Mouse (Mus musculus): ENCODE results near the gene Arhgap25. TPM values are rescaled to one million over a fixed set of nuclear protein-coding genes. Genes with fewer than 3 reads are reported as not detected.

The Arhgap25 gene
- total RNA-seq, 2 experiments from 2014 or later, result 7.9 to 11.0 TPM

GRCm38 (mm10) chr6:87514321-87514720 is 18.7 kb downstream of the Arhgap25 start:
- intact Hi-C loops (cut with DNase I), result loop anchor here (5.0 kb wide), 1 partner anchor 47 kb away; no protein-coding TSS in a partner anchor

GRCm38 (mm10) chr6:87513046-87513767 is 19.9 kb downstream of the Arhgap25 start:
- intact Hi-C loops (cut with DNase I), result loop anchor here (5.0 kb wide), 1 partner anchor 46 kb away; no protein-coding TSS in a partner anchor
- DNase-seq (ENCODE audit: low spot score in 2 of 2), result peak; percentile 77 to 78

More at GRCm38 (mm10) chr6:87514321-87514720, 18.7 kb downstream of the Arhgap25 start:
- no peak for DNase-seq (ENCODE audit: low spot score in 2 of 2)

GRCm38 (mm10) chr6:87510999-87511398 is 22.1 kb downstream of the Arhgap25 start:
- DNase-seq (ENCODE audit: low spot score in 2 of 2), result no peak
- intact Hi-C loops (cut with DNase I), result loop anchor here (5.0 kb wide), 1 partner anchor 44 kb away; no protein-coding TSS in a partner anchor

- DNase-seq (ENCODE audit: low spot score in 2 of 2), result no peak
Measured at GRCm38 (mm10) chr6:87509806-87510205, 23.3 kb downstream of the Arhgap25 start.

GRCm38 (mm10) chr6:87504875-87505274 is 28.2 kb downstream of the Arhgap25 start:
- intact Hi-C loops (cut with DNase I), result no loop called here
- DNase-seq (ENCODE audit: low spot score in 2 of 2), result no peak

More at GRCm38 (mm10) chr6:87509806-87510205, 23.3 kb downstream of the Arhgap25 start:
- intact Hi-C loops (cut with DNase I), result loop anchor here (5.0 kb wide), 1 partner anchor 43 kb away; no protein-coding TSS in a partner anchor

GRCm38 (mm10) chr6:87503976-87504375 is 29.1 kb downstream of the Arhgap25 start:
- intact Hi-C loops (cut with DNase I), result no loop called here

GRCm38 (mm10) chr6:87503536-87503935 is 29.5 kb downstream of the Arhgap25 start:
- intact Hi-C loops (cut with DNase I), result no loop called here
- no peak for DNase-seq (ENCODE audit: low spot score in 2 of 2)

More at GRCm38 (mm10) chr6:87503976-87504375, 29.1 kb downstream of the Arhgap25 start:
- no peak for DNase-seq (ENCODE audit: low spot score in 2 of 2)

GRCm38 (mm10) chr6:87502831-87503286 is 30.2 kb downstream of the Arhgap25 start:
- intact Hi-C loops (cut with DNase I), result no loop called here
- DNase-seq (ENCODE audit: low spot score in 2 of 2), result peak in 1 of 2 experiments; percentile 42

GRCm38 (mm10) chr6:87502411-87502810 is 30.6 kb downstream of the Arhgap25 start:
- intact Hi-C loops (cut with DNase I), result no loop called here
- DNase-seq (ENCODE audit: low spot score in 2 of 2), result no peak

- DNase-seq (ENCODE audit: low spot score in 2 of 2), result no peak
- intact Hi-C loops (cut with DNase I), result no loop called here
Measured at GRCm38 (mm10) chr6:87500696-87501095, 32.4 kb downstream of the Arhgap25 start.

GRCm38 (mm10) chr6:87499791-87500190 is 33.3 kb downstream of the Arhgap25 start:
- intact Hi-C loops (cut with DNase I), result no loop called here
- no peak for DNase-seq (ENCODE audit: low spot score in 2 of 2)

GRCm38 (mm10) chr6:87496143-87496542 is 36.9 kb downstream of the Arhgap25 start:
- intact Hi-C loops (cut with DNase I), result no loop called here
- peak; percentile 30 to 46 for DNase-seq (ENCODE audit: low spot score in 2 of 2)

GRCm38 (mm10) chr6:87494339-87494738 is 38.7 kb downstream of the Arhgap25 start:
- intact Hi-C loops (cut with DNase I), result no loop called here
- no peak for DNase-seq (ENCODE audit: low spot score in 2 of 2)

GRCm38 (mm10) chr6:87487657-87488426 is 45.2 kb downstream of the Arhgap25 start:
- intact Hi-C loops (cut with DNase I), result no loop called here
- no peak for DNase-seq (ENCODE audit: low spot score in 2 of 2)

GRCm38 (mm10) chr6:87484806-87485205 is 48.3 kb downstream of the Arhgap25 start:
- no peak for DNase-seq (ENCODE audit: low spot score in 2 of 2)
- intact Hi-C loops (cut with DNase I), result no loop called here

- intact Hi-C loops (cut with DNase I), result no loop called here
- no peak for DNase-seq (ENCODE audit: low spot score in 2 of 2)
Measured at GRCm38 (mm10) chr6:87483900-87484289, 49.2 kb downstream of the Arhgap25 start.

- DNase-seq (ENCODE audit: low spot score in 2 of 2), result no peak
- intact Hi-C loops (cut with DNase I), result no loop called here
Measured at GRCm38 (mm10) chr6:87483224-87483899, 49.7 kb downstream of the Arhgap25 start.

- intact Hi-C loops (cut with DNase I), result no loop called here
- no peak for DNase-seq (ENCODE audit: low spot score in 2 of 2)
Measured at GRCm38 (mm10) chr6:87479291-87479999, 53.6 kb downstream of the Arhgap25 start.

GRCm38 (mm10) chr6:87478847-87479246 is 54.2 kb downstream of the Arhgap25 start:
- intact Hi-C loops (cut with DNase I), result no loop called here
- no peak for DNase-seq (ENCODE audit: low spot score in 2 of 2)
